Mouse (Mus musculus): ENCODE measurements around the gene Pole. TPM values are rescaled to one million over a fixed set of nuclear protein-coding genes. Genes with fewer than 3 reads are reported as not detected.

Gene Pole
- total RNA-seq, 2 experiments from 2014 or later: 2.5 TPM

GRCm38 (mm10) chr5:110386371-110387330 is 100.5 kb downstream of the Pole start:
- intact Hi-C loops (cut with DNase I; ENCODE audit: low total_unique reads): no loop called here
- DNase-seq: peak; percentile 76

Other genes starting within 250 kb of the Pole start
- 1 to 10 TPM; 2.5 to 2.8 TPM for gene Gm17655, start 213.8 kb upstream of the Pole start, total RNA-seq (2021)
- under 1 TPM; 0.12 to 0.24 TPM for gene Gm35315, start 191.9 kb upstream of the Pole start, total RNA-seq (2021)
- not detected for gene Plcxd1, start 186.3 kb upstream of the Pole start, total RNA-seq (2021)
- 10 to 100 TPM; 11.1 to 14.3 TPM for gene Gtpbp6, start 178.1 kb upstream of the Pole start, total RNA-seq (2021)
- gene Zfp605, start 176.2 kb upstream of the Pole start, total RNA-seq (2021): 1 to 10 TPM; 2.9 to 3.2 TPM
- gene Chfr, start 150.5 kb upstream of the Pole start, total RNA-seq (2021): 10 to 100 TPM; 13.1 TPM
- 10 to 100 TPM; 32.2 to 34.4 TPM for gene Golga3, start 109.6 kb upstream of the Pole start, total RNA-seq (2021)
- 10 to 100 TPM; 20.9 to 21.2 TPM for gene Ankle2, start 55.3 kb upstream of the Pole start, total RNA-seq (2021)
- gene Pgam5, start 16.4 kb upstream of the Pole start, total RNA-seq (2021): 10 to 100 TPM; 20.5 to 23.7 TPM
- 10 to 100 TPM; 28.5 to 37.3 TPM for gene Pxmp2, start 120 bp upstream of the Pole start, total RNA-seq (2021)
- not detected for gene P2rx2, start 56.9 kb downstream of the Pole start, total RNA-seq (2021)
- gene Lrcol1, start 58.4 kb downstream of the Pole start, total RNA-seq (2021): not detected
- 10 to 100 TPM; 25.7 to 26.5 TPM for gene Fbrsl1, start 162.2 kb downstream of the Pole start, total RNA-seq (2021)

Measured in gastrocnemius, postnatal 14 days (tissue).